Mouse (Mus musculus) right cerebral cortex, postnatal 14 days (tissue): Measurements from ENCODE around the gene Slc35a5.

Experiments used
- DNase-seq: peaks from one replicate; pipeline ENCODE4 v3.0.0; 2022

The Slc35a5 gene

DNA sequence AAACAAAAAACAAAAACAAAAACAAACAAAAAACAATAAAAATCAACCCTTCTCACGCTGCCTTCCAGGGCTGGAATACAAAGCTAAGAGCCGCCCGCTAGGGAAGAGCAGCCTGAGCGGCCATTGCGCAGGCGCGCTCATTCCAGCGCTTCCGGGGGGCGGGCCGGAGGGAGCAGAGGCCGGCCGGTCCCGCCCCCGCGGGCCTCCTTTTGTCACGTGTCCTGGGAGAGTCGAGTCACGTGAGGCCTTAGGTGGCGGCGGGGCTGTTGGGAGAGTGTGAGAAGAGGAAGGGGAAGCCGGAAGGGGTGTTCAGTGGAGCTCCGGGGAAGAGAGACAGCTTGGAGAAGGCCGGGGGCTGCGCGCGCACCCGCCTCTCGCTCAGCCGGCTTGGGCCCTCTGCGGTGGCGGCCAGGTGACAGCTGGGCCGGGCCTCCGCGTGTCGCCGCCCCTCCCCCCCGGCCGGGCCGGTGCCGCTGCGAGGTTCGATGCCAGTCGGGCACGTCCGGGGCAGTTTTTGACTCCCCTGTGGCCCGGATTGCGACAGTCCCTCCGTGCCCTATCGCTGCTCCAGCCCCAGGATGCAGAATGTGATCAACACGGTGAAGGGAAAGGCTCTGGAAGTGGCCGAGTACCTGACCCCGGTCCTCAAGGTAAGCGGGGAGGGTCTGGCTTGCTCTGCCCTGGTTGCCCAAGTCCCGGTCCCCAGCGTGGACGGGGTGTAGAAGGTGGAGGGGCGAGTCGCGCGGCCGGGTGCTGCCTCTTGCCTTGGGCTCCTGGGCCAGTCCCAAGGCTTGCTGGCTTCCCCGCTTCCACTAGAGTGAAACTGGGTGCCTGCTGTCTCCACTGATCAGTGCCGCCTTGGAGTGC is at the start of gene Slc35a5, which contains the start of gene Atg3:
TSS of gene Slc35a5 (minus strand) at position 185 of the 867 bp plus-strand sequence.
TSS of gene Atg3 (plus strand) at position 264 of the 867 bp plus-strand sequence.
- peak; percentile 94 for DNase-seq

DNA sequence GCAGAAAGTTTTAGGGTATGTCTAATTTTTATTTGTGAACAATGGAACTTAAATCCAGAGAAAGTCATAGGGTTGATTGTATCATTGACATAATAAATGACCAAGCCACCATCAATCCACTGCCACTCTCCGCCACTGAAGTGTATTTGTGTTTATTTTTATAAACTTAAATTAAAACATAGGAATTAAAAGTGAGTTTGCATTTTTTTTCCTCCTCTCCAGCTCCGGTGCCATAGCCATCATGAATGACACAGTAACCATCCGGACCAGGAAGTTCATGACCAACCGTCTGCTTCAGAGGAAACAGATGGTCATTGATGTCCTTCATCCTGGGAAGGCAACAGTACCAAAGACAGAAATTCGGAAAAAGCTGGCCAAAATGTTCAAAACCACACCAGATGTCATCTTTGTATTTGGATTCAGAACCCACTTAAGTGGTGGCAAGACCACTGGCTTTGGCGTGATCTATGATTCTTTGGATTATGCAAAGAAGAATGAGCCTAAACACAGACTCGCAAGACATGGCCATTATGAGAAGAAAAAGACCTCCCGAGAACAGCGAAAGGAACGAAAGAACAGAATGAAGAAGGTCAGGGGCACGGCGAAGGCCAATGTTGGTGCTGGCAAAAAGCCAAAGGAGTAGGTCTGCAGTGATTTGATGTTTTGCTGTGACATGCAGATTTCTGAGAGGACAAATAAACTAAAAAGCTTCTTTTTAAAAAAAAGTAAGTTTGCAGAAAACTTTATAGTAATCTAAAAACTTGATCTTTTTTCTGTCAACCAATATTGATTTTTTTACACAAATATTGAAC is 46.6 kb upstream of the Slc35a5 start:
- no peak for DNase-seq

DNA sequence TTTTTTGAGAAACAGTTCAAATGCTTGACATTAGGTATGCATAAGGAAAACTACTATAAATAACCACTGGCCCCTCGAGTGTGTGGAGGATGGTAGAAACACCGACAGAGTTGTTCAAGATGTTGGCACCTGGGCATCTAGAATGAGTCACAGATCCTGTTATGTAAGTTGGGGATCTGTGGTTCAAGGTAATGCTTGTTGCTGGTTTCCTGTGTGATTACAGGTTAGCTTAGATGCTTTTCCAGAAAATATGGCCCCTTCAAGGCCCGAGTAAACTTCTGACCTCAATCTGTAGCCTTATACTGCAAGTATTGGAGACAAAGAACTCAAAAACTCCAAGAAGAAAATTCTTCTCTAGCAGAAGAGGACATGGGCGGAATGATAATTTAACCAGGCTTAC is 45.9 kb upstream of the Slc35a5 start:
- no peak for DNase-seq

DNA sequence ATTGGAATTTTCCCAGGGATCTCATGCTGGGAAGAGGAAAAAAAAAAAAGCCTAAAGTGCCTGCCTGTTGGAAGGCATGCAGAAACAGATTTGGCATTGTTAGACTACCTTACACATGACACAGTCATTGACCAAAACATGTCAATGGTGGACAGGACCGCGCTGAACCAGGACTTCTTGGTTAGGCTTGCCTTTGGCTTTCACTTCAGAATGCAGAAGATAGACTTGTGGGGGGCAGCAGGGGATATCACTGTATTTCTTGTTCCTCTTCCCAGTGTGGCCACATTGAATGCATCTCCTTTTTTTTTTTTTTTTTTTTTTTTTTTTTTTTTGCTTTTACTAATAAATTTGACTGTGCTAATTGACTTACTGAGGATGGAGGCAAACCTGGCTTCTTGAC is 42.9 kb upstream of the Slc35a5 start:
- DNase-seq: no peak

DNA sequence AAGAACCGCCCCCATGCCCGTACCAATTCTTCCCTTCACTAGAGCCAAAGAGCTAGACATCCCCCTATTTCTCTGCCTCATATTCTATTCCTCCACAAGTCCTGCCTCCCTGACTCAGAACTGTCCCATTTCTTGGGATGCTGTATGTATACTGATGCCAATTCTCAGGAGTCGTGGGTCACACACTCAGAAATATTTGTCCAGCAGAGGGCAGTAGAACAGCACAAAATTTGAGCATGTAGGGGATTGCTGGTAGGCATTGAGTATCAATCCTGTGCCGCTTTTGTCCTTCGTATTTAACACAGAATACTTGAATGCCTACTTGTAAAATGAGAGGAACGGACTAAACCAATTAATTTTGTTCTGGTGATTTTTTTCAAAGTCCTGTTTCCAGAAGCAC is 38.3 kb upstream of the Slc35a5 start:
- DNase-seq: peak; percentile 53

DNA sequence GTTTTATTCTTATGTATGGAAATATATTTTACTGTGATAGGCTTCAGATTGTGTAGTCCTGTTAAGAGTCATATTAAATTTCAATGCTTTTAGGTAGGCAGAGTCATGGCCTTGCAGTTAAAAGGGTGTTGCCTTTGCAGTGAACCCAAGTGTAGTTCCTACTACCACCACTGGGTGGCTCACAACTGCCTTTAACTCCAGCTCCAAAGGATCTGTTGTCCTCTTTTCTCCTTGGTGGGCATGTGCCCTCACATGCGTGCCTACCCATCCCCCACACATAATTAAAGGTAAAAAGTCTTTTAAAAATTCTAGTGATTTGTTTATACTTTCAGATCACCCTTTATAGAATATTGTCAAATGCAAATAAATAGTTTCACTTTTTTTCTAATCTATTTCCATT is 34.1 kb upstream of the Slc35a5 start:
- DNase-seq: peak; percentile 81

DNA sequence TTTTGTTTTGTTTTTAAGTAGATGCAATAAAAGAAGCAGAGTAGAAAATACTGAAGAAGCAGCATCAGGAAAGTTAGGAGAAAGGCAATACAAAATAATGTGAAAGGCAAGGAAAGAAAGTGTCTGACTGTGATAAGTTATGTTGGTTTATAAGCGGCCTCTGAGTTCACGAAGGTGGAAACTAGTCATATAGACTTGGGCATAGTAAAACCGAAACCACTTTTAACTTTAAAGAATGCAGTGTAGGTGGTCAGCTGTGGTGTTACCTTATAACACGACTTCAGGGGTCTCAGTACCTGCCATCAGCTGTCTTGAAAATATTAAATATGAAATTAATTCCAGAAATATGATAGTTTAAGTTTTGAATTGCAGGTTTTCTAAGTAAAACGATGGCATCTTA is 23.3 kb upstream of the Slc35a5 start:
- no peak for DNase-seq

DNA sequence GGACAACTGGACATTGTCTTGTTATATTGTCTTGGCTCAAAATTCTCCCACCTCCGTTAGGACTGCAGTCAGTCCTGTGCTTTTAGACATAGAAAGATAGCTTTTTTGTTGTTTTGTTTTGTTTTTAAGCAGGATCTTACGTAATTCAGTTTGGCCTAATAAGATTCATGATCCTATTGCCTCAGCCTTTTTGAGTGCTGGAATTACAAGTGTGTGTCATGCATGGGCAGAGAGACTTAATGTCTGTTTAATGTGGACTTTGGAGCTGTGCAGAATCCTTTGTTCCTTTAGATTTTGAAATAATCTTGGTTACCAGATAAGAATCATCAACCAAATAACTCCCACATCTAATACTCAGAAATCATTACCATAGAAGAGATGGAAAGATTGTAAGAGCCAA is 20.0 kb upstream of the Slc35a5 start:
- no peak for DNase-seq

DNA sequence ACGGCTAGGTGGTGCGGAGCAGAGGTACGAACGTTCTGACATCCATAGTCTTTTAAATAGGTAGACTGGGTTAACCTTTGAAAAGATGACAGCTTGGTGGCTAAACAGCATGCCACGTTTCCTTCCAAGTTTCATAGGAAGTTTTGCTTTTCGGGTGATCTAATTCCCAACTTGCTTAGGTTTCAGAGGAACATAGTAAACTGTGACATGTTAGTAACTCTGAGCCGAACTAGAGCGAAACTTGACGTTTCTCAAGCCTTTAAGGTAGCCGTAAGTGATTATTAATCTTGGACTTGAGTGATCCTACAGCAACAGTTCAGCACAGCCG is 847 bp upstream of the Slc35a5 start:
- DNase-seq: no peak

DNA sequence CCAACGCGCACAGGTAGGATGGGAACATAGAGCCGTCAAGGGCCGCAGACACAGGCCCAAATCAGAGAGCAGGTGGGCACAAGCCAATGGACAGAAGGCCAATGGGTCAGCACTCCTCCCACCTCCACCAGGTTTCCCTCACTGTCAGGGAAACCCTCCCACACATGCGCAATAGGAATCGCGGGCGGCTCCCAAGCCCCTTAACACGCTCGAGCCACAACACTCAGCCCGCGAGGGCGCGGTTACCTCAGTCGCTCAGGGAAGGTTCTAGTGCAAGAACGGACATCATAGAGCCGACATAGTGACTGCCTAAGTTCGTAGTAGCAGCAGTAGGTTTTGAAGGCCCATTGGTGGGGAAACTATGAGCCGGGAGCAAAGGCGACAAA is 377 bp downstream of the Slc35a5 start:
- peak; percentile 55 for DNase-seq

DNA sequence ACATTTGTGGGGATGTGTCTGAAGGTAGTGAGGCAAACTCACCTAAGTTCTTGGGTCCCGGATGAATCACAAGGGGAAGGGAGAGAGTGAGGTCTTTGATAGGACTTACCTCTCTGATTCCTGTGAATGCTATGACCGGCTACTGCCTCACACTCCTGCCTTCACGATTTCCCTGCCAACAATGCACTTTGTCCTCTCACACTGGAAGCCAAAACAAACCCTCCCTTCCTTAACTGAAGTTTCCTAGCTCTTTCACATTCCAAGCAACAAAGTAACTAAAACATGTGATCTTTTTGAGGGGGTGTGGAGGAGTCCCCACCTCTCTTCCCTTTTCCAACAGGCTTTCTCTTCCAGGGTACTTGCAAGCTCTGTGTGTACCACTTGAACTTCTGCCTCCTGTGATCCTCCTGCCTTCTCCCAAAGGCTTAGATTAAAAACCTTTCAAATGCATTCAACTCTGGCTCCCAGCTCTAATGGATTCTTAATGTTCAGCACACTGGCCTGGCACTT is 3.7 kb downstream of the Slc35a5 start:
- DNase-seq: no peak

DNA sequence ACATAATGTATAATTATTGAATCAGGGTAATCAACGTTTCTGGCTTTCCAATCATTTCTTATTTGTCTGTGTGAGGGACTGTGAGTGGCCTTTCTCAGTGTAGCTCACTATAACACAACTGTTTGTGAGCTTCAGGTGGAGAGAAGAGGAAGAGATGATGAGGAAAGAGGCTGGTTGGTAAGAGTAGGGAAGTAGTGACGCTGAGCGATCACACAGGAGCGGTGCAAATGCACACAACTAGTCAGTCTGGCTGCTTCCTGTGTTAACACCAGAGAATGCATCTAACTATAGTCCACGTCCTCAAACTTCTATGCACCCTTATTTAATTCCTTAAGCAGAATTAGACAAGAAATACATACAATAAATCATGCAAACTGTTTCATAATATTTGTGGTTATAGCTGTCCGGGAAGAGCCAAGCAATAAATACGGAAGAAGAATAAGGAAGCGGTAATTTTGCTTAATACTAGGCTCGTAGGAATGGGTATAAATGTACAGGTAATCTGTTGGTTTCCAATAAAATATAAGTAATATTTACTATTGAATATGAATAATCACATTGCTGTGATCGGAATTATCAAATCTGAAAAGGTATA is 9.9 kb downstream of the Slc35a5 start:
- no peak for DNase-seq

DNA sequence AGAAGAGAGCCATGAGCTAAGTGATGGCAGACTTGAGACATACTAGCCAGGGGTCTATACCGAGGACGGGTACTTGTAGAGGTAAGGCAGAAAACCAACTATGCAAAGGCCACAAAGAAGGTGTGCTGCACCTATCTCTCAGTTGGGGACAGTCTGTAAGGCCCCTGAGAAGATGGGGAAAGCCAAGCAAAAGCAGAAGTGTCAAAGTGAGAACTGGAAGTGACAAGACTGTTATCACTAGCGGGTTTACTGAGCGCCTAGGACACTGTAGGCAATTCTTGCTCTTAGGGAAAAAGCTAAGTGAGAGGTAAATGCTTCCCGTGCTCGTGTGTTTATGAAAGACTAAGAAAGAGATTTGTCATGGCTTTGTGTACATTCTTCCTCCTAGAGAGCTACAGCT is 13.4 kb downstream of the Slc35a5 start:
- DNase-seq: no peak

DNA sequence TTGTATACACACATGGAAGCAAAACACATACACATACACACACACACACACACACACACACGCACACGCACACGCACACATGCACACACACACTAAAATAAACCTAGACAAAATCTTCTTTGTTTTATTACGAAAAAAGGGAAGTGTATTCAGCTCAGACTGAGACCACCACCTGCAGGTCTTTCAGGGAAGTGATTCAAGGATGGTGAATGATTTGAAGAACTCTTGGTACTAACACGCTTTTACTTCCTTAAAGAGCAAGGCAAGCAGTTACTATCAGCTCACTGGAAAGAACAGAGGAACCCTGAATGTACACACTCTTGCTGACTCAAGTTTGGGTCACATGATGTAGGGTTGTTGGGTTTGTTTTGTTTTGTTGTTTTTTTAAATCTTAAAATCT is 15.9 kb downstream of the Slc35a5 start:
- no peak for DNase-seq

DNA sequence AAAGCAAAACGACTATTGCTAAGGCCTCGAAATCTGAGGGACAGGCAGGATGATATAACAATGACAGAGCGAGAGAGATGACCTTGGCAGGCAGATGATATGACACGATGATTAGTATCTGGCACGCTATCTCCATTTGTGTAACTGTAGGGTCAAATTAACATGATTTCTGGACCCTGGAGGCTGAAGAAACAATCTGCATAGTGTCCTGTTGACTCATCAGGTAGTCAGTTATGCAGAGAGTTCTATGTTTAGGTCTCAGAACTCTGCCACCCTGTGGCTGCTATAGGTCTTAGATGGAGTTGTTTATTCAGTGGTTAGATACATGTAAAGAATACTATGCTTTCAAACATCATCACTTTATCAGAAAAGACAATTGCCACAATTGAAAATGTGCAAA is 16.8 kb downstream of the Slc35a5 start:
- no peak for DNase-seq

DNA sequence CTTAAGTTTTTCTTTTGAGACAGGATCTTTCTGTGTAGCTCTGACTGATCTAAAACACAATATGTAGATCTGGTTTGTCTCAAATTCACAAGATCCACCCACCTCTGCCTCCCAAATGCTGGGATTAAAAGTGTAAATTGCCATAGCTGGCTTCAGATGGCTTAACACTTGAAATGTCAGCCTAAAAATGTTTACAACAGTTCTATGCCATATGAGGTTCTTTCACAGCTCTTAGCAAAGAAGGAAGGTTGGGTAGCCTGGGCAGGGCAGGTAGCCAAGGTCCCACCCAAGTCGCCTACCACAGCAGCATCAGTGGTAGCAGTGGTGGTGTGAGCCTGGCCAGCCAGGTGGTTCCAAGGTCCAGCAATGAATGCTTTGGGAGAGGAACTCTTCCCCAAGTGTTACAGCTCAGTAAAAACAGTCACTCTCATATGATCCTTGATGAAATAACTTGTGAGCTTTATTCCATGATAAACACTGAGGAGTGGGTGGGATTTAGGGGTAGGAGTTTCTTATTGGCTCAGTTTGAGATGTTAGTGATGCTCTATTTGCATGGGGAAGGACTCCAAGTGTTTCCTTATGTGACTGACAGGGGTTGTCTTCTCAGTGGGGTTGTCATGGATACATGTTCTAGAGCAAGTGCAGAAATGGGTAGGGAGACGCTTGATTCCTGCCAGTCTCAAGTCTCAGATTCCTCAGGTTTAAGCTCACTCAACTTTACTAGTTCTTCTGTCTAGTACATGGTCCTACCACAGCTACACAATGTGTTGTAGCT is 30.4 kb downstream of the Slc35a5 start:
- no peak for DNase-seq

DNA sequence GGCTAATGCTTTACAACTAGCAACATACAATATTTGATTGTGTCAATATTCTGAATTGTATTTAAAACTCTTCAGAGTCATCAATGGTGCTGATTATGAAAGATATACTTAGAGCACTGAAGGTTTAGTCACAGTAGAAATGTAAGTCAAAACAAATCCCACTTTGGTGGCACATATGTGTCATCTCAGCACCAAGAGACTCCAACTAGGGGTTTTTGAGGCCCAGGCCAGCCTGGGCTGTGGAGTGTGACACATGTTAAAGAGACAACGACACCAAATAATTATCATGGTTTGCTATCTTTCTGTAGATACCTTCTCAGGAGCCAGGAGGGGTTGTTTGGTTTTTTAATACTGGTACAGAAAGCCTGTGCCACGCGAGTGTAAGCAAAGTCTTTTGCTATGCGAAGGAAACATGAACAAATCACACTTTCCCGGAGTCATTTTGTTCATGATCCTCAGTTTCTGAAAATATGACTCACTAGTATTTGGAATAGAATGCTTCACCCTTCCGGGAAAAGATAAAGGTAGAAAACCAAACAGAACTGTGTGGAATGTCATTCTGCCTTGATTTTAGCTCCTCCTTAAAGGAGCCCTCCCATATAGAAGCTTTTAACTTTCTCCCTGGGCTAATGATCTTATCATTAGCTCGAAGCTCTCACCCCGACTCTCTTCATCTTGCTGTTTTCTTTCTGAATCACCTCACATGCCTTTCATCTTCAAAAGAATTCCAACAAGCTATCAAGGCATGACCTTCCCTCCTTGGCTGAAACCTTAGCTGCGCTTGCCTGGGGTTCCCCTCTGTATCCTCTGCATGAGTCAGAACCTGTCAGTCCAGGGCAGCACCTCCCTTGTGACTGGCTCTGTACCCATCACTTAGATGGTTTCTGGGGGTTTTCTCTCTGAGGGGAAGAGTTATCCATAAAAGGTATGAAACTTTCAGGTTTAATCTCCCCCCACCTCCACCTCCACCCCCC is 34.0 kb downstream of the Slc35a5 start:
- DNase-seq: no peak

DNA sequence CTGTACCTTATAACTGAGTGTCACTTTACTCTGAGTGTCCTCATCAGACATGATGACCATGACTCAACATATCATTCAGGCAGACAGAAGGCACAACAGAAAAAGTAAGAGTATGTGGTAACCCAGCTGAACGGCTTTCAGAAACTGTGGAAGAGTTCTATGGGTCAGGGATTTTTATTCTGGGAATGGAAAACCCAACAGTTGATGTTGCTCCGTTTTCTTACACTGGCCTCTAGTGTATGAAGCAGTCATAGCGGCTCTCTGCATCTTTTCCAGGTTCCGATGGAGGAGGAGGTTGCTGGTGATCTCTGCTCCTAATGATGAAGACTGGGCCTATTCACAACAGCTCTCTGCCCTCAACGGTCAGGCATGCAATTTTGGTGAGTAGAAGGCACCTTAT is 35.9 kb downstream of the Slc35a5 start:
- DNase-seq: no peak

DNA sequence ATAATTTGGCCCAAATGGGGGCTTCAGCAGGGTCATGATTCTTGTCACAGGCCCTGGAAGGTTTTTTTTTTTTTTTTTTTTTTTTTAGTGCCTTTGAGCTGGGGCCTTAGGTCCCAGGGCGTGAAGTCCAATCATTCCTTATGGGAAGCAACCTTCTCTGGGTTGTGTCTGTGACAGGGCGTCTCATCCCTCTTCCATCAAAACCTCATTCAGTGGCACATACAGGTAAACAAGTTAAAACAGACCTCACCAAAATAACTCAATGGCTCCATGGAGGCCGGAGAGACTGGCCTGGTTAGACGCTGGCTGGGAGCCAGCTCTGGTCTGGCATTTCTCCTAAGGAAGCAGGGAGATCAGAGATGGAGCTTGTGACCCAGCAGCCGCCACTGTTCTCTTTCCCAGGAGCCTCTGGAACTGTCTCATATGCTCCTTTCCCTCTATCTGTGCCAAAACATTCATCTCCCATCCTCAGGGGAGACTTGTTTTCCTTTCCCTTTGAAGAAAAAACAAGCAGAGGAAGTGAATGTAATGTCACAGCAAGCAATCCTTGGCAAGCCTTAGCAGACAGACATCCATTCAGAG is 37.6 kb downstream of the Slc35a5 start:
- DNase-seq: peak; percentile 54

DNA sequence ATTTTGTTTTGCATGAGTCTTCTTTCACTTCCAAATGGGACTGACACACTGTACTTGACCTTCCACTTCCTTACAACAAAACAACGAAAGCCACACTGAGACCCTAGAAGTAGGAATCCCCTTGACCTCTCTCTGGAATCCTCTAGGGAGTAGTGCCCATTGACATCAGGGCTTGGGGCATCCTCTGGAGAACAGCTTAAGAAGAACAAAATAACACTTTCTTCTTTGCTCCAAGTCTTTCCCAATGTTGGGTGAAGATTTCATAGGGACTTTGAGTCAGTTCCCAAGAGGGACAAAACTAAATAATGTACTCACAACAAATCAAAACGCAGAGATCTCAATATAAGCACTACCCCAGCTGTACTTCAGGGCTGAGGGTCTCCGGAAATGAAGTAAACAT is 39.7 kb downstream of the Slc35a5 start:
- DNase-seq: no peak

DNA sequence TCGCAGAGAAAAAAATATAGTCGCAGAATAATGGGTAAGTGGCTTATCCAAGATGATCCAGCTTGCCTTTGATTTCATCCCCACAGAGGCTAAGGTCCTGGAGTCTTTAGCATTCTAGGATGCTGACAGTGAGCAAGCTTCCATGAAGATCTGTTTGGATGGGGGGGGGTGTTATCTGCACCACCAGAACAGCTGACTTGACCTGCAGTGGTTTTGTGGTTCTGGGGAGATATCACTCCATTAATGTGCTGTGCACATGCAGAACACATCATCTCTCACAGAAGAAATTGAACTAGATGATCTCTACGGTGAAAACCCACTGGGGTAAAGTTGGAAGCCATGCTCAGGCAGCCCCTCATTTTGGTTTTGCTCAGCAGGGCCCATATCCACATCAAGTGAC is 41.3 kb downstream of the Slc35a5 start:
- DNase-seq: no peak
